Mouse (Mus musculus): ENCODE measurements around the gene Plet1. TPM values are rescaled to one million over a fixed set of nuclear protein-coding genes. Genes with fewer than 3 reads are reported as not detected.

Gene Plet1
- polyA plus RNA-seq, 1 experiment from 2014 or later, result 9.5 TPM

DNA sequence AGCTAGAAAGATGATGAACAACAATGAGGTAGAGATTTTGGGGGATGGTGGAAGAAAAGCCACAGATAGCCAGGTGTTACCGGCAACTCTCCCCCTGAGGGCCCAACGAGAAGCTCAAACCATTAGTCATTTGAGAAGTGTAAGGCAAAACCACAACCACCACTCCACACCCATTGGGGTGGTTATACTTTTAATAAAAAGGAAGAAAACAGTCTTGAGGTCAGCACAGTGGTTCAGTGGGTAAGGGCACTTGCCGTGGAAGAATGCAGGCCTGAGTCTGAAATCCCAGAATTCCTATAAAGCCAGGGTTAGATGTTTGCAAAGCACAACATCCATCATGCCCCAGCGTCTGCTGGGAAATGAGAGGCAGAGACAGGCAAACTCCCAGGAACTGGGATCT, 43.0 kb downstream of the Plet1 start:
- no peak for ATAC-seq (ENCODE audit: insufficient number of reproducible peaks, low FRiP score, low TSS enrichment, low read depth)
- Histone ChIP-seq H3K4me2 (no peak overlapping the region), H3K36me3 (no peaks in the 10 kb centered on the region), H3K27ac (no peak overlapping the region), H3K9ac (no peak overlapping the region), H3K4me1 (no peaks in the 10 kb centered on the region), H3K4me3 (no peak overlapping the region), H3K9me3 (no peaks in the 10 kb centered on the region), H3K27me3 (no peaks in the 10 kb centered on the region)
- WGBS, result 38% methylated on average over 4 of the region's 4 CpGs

- Histone ChIP-seq H3K27me3 (no peaks in the 10 kb centered on the region), H3K36me3 (no peaks in the 10 kb centered on the region), H3K4me1 (no peaks in the 10 kb centered on the region), H3K9me3 (no peaks in the 10 kb centered on the region), H3K27ac (no peak overlapping the region), H3K4me3 (no peak overlapping the region), H3K9ac (no peak overlapping the region), H3K4me2 (no peak overlapping the region)
- WGBS, result 61% methylated on average over 7 of the region's 7 CpGs
- ATAC-seq (ENCODE audit: insufficient number of reproducible peaks, low FRiP score, low TSS enrichment, low read depth), result no peak
Observed at GRCm38 (mm10) chr9:50540170-50540569, 45.8 kb downstream of the Plet1 start.

GRCm38 (mm10) chr9:50542401-50542800, 48.1 kb downstream of the Plet1 start:
- Histone ChIP-seq H3K36me3 (no peaks in the 10 kb centered on the region), H3K9me3 (no peaks in the 10 kb centered on the region), H3K4me3 (no peak overlapping the region), H3K4me2 (no peak overlapping the region), H3K9ac (no peak overlapping the region), H3K27ac (no peak overlapping the region), H3K4me1 (no peaks in the 10 kb centered on the region), H3K27me3 (no peaks in the 10 kb centered on the region)
- ATAC-seq (ENCODE audit: insufficient number of reproducible peaks, low FRiP score, low TSS enrichment, low read depth), result no peak
- 62% methylated on average over 9 of the region's 9 CpGs for WGBS

DNA sequence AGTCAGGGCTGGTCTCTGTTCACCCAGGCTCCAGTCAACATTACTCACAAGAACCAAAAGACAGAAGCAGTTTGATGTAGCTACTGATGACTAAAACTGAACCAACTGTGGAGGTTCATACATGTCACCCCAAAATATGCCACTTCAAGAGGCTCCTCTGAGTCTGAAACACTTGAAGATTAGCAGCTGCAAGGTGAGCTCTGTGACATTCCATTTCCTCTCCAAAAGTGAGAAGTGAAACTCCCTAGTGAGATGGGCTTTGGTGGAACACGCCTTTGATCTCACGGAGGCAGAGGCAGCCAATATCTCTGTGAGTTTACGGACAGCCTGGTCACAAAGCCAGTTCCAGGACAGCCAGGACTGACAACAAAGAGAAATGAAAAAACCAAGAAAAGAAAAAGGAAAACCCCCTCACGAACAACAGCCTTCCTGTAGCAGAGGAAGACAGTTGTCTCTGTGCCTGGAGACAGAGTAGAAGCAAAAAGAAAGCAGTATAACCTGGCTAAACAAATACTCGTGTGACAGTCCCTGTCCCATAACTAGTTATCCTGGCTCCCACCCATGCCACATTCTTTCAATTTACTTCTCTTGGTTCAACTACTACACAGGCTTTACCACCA, 53.6 kb downstream of the Plet1 start:
- Histone ChIP-seq H3K9ac (no peak overlapping the region), H3K27me3 (no peaks in the 10 kb centered on the region), H3K9me3 (no peaks in the 10 kb centered on the region), H3K36me3 (no peaks in the 10 kb centered on the region), H3K4me3 (no peak overlapping the region), H3K4me1 (no peaks in the 10 kb centered on the region), H3K4me2 (no peak overlapping the region), H3K27ac (no peak overlapping the region)
- no peak for ATAC-seq (ENCODE audit: insufficient number of reproducible peaks, low FRiP score, low TSS enrichment, low read depth)
- 37% methylated on average over 5 of the region's 5 CpGs for WGBS

- no peak overlapping the region for H3K9ac ChIP-seq
- ATAC-seq (ENCODE audit: insufficient number of reproducible peaks, low FRiP score, low TSS enrichment, low read depth), result no peak
- no peak overlapping the region for H3K4me2 ChIP-seq
- no peak overlapping the region for H3K27ac ChIP-seq
- H3K27me3 ChIP-seq, result no peaks in the 10 kb centered on the region
- H3K4me1 ChIP-seq, result no peaks in the 10 kb centered on the region
- H3K9me3 ChIP-seq, result no peaks in the 10 kb centered on the region
- 84% methylated on average over 4 of the region's 4 CpGs for WGBS
- no peaks in the 10 kb centered on the region for H3K36me3 ChIP-seq
- H3K4me3 ChIP-seq, result no peak overlapping the region
Observed at GRCm38 (mm10) chr9:50548936-50549335, 54.6 kb downstream of the Plet1 start.

DNA sequence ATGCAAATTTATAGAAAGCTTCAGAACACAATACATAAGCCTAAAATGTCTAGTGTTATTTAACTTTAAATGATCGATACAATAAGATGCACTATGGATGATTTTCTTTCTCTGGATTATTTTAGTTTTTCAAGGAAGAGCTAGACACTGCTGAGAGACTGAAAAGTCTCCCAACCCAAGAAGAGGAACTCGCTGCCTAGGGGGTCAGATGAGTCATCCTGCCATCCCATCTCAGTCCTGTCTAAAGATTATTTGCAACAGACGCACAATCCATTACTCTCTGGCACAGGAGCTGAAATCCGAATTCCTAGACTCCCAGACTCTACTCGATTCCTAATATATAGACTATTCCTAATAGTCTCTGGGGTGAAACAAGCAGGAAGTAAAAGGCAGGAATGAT, 57.9 kb downstream of the Plet1 start:
- no peak for ATAC-seq (ENCODE audit: insufficient number of reproducible peaks, low FRiP score, low TSS enrichment, low read depth)
- WGBS, result 60% methylated on average over 5 of the region's 5 CpGs
- Histone ChIP-seq H3K9ac (no peak overlapping the region), H3K27me3 (no peaks in the 10 kb centered on the region), H3K36me3 (no peaks in the 10 kb centered on the region), H3K27ac (no peak overlapping the region), H3K4me1 (0 out of 2 replicates have a peak, but pooled peaks cover 2% of the 10 kb centered on the region), H3K4me2 (no peak overlapping the region), H3K4me3 (no peak overlapping the region), H3K9me3 (no peaks in the 10 kb centered on the region)

- Histone ChIP-seq H3K4me1 (0 out of 2 replicates have a peak, but pooled peaks cover 2% of the 10 kb centered on the region), H3K27me3 (no peaks in the 10 kb centered on the region), H3K9me3 (no peaks in the 10 kb centered on the region), H3K36me3 (no peaks in the 10 kb centered on the region), H3K9ac (no peak overlapping the region), H3K4me2 (no peak overlapping the region), H3K4me3 (no peak overlapping the region), H3K27ac (no peak overlapping the region)
- ATAC-seq (ENCODE audit: insufficient number of reproducible peaks, low FRiP score, low TSS enrichment, low read depth), result no peak
- 62% methylated on average over 2 of the region's 2 CpGs for WGBS
Observed at GRCm38 (mm10) chr9:50553547-50553946, 59.2 kb downstream of the Plet1 start.

DNA sequence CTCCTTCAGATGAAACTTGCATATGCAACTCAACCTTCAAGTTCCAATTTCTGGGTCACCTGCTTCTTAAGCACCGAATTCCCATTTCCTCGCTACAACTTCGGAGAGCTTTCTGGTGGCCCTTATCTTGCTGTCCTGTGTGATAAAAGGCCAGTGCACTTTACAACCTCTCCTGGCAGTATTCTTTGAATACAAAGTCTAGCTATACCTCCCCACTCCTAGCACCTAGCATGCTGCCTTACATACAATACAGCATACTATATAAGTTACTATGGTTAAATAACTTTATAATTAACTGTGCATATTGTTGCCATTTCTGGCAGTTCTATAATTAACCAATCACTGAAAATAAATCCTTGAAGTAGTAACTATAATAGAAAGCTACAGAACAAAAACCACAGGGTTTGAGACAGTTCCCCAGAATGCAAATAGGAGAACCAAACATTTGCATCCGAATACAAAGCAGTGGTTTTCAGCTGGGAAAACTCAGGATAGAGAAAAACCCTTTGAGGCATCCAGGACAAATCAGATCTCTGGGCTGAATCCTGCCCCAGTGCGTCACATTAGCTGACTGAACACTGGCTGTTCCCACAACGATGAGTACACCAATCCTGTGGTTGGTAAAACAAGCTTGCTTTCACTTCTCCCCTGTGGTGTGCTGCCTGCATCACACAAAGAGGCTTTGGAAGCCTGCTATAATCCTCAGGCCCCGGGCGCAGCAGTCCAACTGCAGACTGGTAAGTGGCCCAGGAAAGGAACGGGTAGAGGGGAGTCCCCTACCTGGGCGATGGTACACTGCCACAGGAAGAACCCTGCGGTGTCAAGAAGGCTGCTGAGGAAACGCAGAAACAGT, 60.1 kb downstream of the Plet1 start, which contains the start of gene Il18:
Gene Il18, plus strand, starts transcription at position 587 of the 853 bp plus-strand sequence.
- 33% methylated on average over 12 of the region's 12 CpGs for WGBS
- Histone ChIP-seq H3K27ac (no peak within 1 kb of the TSS), H3K27me3 (no peaks in the 10 kb centered on the region), H3K4me3 (no peak within 1 kb of the TSS), H3K9me3 (no peaks in the 10 kb centered on the region), H3K36me3 (no peaks in the 10 kb centered on the region), H3K4me1 (0 out of 2 replicates have a peak, but pooled peaks cover 2% of the 10 kb centered on the region), H3K9ac (no peak within 1 kb of the TSS), H3K4me2 (peak within 1 kb of the TSS; percentile 25; the same call in 1 of the 2 replicates)
- ATAC-seq (ENCODE audit: insufficient number of reproducible peaks, low FRiP score, low TSS enrichment, low read depth), result no peak

GRCm38 (mm10) chr9:50555094-50555446, 60.7 kb downstream of the Plet1 start, which contains the start of gene Bco2:
Gene Bco2 (minus strand): TSS chr9:50555181.
- Histone ChIP-seq H3K27me3 (no peaks in the 10 kb centered on the region), H3K4me1 (0 out of 2 replicates have a peak, but pooled peaks cover 2% of the 10 kb centered on the region), H3K9me3 (no peaks in the 10 kb centered on the region), H3K9ac (no peak within 1 kb of the TSS), H3K4me2 (peak within 1 kb of the TSS; percentile 25; the same call in 1 of the 2 replicates), H3K36me3 (no peaks in the 10 kb centered on the region), H3K27ac (no peak within 1 kb of the TSS), H3K4me3 (no peak within 1 kb of the TSS)
- ATAC-seq (ENCODE audit: insufficient number of reproducible peaks, low FRiP score, low TSS enrichment, low read depth), result no peak
- 38% methylated on average over 2 of the region's 2 CpGs for WGBS

Other genes with a start within 250 kb of the Plet1 start
- gene Rpl10-ps3, start 149.6 kb upstream of the Plet1 start, polyA plus RNA-seq (2015; fragmentation: Nextera tagmentation; extraction: Ambion mirVana), result 253 and 322 TPM in 2 replicates
- gene Pts, start 34.2 kb downstream of the Plet1 start, polyA plus RNA-seq (2015; fragmentation: Nextera tagmentation; extraction: Ambion mirVana), result 66.8 and 70.1 TPM in 2 replicates
- 6.6 and 8.1 TPM in 2 replicates for gene Il18, start 60.3 kb downstream of the Plet1 start, polyA plus RNA-seq (2015; fragmentation: Nextera tagmentation; extraction: Ambion mirVana)
- gene Bco2, start 60.7 kb downstream of the Plet1 start, polyA plus RNA-seq (2015; fragmentation: Nextera tagmentation; extraction: Ambion mirVana), result 0.19 and 0.49 TPM in 2 replicates
- gene Tex12, start 66.8 kb downstream of the Plet1 start, polyA plus RNA-seq (2015; fragmentation: Nextera tagmentation; extraction: Ambion mirVana), result not detected in 2 replicates
- gene Sdhd, start 109.3 kb downstream of the Plet1 start, polyA plus RNA-seq (2015; fragmentation: Nextera tagmentation; extraction: Ambion mirVana), result 234 and 278 TPM in 2 replicates
- gene Timm8b, start 109.4 kb downstream of the Plet1 start, polyA plus RNA-seq (2015; fragmentation: Nextera tagmentation; extraction: Ambion mirVana), result 162 and 189 TPM in 2 replicates
- 2.6 and 2.8 TPM in 2 replicates for gene Pih1d2, start 122.8 kb downstream of the Plet1 start, polyA plus RNA-seq (2015; fragmentation: Nextera tagmentation; extraction: Ambion mirVana)
- gene Nkapd1, start 122.9 kb downstream of the Plet1 start, polyA plus RNA-seq (2015; fragmentation: Nextera tagmentation; extraction: Ambion mirVana), result 17.2 and 22.2 TPM in 2 replicates
- gene Dlat, start 165.3 kb downstream of the Plet1 start, polyA plus RNA-seq (2015; fragmentation: Nextera tagmentation; extraction: Ambion mirVana), result 47.7 and 51.6 TPM in 2 replicates
- 13.9 and 14.1 TPM in 2 replicates for gene Dixdc1, start 245.0 kb downstream of the Plet1 start, polyA plus RNA-seq (2015; fragmentation: Nextera tagmentation; extraction: Ambion mirVana)

Data from limb, embryonic 15.5 days (tissue).